Mouse (Mus musculus) ES-CJ7 (cell line): Measurements from ENCODE around the gene Tshz2.
"Not testable (repeated sequence)": the region's sequence is repeated elsewhere in the genome, so short reads cannot be mapped to it uniquely, and the experiment has no call there.

Experiments
- DNase-seq: peaks from one replicate; pipeline ENCODE4 v3.0.0; 2011; ENCODE audit warnings: low read depth, low spot score

The Tshz2 gene

DNA sequence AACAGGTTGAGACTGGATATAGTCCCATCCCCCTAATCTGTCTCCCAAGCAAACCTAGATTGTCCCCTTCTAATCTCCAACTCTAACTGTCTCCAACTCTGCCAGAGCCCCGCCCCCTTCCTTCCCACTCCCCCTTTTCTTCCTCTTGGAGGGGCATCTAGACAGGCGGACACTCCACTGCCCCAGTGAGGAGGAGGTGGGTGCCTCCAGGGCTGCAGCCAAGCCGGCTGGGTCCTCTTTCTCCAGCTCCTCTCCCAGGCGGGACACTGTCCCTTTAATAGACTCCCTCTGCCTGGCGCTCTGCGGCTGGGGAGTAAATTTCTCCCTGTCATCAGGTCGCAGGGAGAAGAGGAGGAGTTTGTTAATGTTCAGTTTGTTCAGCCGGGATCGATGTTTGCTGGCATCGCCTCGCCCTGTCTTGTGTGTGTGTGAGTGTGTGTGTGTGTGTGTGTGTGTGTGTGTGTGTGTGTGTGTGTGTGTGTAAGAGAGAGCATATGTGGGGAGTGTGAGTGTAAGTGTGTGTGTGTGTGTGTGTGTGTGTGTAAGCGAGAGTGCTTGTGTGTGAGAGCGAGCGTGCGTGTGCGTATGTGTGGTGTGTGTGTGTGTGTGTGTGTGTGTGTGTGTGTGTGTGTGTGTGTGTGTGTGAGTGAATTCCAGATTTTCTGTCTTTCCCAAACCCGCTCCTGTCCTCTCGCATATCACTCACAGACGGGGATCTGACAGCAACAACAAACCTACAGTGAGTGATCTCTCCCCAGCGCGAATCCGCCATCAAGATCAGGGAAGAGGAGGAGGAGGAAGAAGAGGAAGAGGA is at the start of gene Tshz2:
TSS of gene Tshz2 (plus strand) at position 676 of the 814 bp plus-strand sequence.
- peak; percentile 18 for DNase-seq

DNA sequence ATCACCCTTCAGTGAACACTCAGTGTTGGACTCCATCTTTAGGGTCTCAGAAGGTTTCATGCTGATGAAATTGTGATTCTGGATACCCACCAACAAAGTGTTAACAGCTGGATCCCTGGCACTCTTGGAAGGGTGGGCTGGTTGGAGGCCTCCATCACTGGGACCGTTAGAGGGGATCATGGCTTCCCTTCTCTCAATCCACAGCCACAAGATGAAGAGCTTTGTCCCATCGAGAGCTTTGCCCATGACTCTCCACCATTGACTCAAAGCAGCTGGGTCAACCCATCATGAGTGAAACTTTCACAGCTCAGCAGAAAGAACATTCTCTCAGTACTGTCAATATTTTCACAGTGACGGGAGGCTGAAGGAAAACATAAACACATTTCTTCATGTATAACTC is 49.3 kb upstream of the Tshz2 start:
- no peak for DNase-seq

DNA sequence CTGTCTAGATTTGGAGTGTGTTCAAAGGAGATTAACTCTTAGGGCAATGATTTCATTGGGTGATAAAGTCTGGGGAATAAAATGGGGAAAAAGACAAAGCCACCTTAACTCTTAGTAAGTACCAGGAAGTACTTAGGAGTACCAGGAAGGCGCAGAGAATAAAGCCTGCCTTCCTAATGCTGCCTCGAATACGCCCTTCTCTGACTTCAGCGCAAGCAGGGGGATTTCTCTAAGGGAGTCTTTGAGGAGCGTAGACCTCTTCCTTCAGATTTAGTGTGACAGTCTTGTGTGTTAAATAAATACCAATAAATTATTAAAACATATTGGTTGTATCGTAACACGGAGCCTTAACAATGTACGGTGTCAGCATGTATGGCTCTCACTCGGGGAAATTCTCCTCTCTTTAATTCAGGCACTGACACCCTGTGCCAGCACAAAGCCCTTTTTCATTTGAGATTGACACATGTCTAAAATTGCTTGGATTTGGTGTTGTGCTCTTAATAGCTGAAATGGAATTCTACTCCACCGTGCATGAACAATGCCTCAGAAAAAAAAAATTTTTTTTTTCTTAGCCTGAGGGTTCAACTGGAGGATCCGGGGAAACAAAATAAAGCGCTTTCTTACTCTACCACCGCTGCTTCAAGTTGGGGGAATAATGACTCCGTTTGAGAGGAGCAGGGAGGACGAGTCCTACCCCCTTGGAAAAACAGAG is 47.9 kb upstream of the Tshz2 start:
- DNase-seq: no peak

DNA sequence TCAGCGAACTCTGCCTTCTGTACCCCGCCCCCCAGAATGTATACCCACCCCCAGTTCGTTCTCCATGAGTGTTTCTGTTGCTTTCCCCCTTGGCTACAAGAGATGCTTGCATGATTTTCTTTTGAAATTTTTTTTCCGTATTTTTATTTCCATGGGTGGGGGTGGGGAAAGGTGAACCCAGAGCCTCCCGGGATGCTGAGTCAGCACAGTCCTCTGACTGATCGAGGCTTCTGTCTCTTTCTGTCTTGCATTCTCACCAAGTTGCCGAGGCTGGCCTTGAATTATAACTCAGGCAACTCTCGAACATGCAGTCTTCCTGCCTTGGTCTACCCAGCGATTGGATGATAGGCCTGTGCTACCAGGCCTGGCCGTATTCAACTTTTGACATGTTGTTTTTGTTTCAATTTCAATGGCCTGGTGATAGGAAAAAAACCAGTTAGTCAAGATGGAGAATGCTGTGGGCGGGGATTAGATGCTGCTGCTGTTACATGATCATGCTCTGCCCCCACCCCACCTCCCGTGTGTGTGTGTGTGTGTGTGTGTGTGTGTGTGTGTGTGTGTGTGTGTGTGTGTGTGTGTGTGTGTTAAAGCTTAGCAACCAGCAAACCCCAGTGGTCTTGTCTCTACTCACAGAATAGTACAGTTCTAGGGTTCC is 47.1 kb upstream of the Tshz2 start:
- no peak for DNase-seq

DNA sequence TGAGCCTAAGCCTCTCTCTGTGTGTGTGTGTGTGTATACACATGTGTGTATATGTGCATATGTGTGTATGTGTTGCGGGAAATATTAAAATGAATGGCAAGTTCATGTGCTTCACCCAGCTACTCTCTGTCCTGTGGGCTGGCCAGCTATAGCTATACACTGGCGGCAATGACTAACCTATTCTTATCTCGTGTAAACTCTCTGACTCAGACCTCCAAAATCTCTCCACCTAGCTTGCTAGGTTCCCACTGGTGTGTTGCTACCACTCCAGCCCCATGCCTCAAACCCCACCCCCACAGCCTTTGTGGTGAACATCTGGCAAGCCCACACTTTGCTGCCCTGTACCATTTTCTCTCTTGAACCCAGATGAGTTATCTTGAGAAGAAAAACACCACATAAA is 46.1 kb upstream of the Tshz2 start:
- DNase-seq: no peak

DNA sequence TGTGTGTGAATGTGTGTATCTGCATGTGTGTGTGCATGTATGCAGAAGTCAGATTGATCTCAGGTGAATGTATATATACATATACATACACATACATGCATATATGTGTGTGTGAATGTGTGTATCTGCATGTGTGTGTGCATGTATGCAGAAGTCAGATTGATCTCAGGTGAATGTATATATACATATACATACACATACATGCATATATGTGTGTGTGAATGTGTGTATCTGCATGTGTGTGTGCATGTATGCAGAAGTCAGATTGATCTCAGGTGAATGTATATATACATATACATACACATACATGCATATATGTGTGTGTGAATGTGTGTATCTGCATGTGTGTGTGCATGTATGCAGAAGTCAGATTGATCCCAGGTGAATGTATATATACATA is 45.2 kb upstream of the Tshz2 start, which contains the start of gene Gm11011:
TSS of gene Gm11011 (minus strand) at position 101 of the 400 bp plus-strand sequence.
- not testable (repeated sequence) for DNase-seq

DNA sequence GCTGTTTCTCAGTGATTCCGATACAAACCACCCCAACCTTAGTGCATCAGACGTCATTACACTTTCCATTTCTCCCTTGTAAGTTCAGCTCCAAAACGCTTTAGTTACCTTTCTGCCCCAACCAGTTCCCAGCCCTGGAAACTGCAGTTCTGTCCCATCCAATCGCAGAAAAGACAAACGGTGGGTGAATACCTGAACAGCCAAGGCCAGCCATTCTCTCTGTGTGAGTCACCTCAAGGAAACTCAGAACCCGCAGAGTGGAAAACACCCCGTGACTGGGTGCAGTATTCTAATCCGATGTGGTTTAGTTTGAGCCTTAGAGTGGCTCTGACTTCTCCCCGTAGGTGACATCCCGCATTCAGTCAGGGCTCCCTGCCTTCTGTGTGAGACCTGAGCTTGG is 43.1 kb upstream of the Tshz2 start:
- DNase-seq: no peak

DNA sequence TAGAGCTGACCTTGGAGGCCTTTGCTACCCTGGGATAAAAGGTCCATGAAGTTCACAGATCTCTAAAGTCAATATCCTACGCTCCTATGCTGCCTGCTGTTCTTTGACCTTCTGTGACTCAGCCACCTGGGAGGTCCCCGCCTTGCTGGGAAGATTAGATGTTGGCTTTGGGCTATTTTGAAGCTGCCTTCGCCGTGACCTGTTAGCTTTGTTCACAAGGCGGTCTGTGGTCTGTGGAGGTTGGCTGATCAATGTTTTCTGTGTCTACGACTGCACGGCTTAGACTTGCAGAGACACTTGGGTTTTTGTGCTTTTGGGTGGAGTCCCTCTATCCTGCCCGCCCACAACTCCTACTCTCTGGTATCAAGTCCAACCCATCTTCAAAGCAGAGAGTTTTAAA is 42.4 kb upstream of the Tshz2 start:
- peak; percentile 11 for DNase-seq

DNA sequence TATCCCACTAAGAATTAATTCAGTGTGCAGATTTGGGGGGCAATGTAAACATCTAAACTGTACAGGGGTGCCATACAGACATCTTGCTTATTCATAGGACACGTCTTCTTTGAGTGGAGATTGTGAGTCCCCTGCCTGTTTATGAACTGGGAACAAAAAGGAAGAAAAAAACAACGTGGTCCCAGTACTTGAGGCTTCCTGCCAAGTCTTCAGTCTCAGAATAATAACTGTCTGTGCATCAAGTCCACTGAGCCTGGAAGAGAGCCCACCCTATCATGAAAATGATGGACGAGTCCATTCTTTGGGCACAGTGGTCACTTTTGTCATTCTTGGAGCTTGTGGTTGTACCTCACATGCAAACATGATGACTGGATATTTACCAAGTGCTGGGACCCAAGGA is 39.1 kb upstream of the Tshz2 start:
- DNase-seq: no peak

DNA sequence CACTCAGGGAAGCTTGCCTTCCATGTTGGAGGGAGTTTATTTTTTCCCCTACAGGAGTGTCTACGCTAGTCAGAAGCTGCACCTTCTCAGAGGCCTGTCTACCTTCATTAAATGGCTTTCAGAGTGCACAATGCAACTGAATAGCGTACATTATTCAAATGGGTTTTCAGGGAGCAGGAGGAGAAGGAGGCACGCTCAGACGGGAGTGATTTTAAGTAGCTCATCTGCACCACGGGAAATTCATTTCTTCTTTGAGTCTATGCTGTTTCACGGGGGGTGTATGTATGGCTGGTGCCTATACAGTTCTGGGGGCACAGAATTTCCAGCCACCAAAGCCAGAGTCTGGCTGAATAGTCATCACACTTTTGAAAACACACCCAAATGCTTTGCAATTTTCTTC is 35.5 kb upstream of the Tshz2 start:
- DNase-seq: peak; percentile 15

DNA sequence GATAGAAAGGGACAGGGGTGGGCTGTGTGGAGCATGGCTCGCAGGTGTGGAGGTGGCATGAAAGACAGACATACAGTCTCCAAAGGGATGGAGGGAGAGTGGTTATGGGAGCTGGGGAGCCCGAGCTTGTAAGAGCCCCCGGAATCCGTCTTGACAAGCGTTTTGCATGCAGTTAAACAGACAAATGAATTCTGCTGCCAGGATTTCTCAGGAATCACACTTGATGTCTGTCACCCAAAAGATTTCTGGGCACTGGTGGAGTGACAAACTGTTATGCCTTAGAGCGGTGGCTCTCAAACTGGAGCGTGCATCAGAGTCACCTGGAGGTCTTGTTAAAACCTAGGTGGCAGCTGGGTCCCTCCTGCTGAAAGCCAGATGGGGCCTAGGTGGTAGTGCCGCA is 34.8 kb upstream of the Tshz2 start:
- no peak for DNase-seq

DNA sequence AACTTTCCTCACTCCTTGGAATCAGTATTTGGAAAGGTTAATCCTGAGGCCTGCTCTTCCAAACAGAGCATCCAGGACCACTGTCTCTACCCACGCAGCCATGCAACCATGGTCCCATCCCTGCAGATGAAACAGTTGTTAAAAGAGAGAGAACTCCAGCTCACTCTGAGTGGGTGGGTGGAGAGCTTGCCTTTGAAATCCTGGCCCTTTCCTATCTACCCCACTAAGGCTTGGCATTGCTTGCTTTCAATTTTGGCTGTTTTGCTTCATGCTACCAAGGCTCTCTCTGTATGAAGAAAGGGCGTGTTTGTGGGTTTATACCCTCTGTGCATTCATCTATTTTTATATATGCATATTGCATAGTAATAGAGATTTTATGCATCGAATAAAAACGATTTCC is 33.2 kb upstream of the Tshz2 start:
- DNase-seq: no peak

DNA sequence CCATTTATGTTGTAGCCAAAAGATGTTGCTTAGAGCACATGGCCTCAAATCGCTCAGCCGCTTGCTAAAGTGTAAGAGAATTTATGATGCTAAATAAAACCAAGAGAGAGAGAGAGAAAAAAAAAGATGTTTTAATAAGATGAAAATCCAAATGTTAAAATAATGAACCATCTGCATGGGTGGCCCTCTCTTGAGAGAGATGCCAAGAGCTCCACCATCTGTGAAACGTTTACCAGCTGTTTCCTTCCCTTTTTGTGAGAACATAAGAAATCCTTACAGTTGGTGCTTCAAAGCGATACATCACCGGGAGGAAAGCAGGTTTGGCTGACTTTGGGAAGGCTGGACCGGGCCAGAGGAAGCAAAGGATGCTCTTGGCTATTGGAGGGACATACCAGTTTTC is 32.6 kb upstream of the Tshz2 start:
- no peak for DNase-seq

DNA sequence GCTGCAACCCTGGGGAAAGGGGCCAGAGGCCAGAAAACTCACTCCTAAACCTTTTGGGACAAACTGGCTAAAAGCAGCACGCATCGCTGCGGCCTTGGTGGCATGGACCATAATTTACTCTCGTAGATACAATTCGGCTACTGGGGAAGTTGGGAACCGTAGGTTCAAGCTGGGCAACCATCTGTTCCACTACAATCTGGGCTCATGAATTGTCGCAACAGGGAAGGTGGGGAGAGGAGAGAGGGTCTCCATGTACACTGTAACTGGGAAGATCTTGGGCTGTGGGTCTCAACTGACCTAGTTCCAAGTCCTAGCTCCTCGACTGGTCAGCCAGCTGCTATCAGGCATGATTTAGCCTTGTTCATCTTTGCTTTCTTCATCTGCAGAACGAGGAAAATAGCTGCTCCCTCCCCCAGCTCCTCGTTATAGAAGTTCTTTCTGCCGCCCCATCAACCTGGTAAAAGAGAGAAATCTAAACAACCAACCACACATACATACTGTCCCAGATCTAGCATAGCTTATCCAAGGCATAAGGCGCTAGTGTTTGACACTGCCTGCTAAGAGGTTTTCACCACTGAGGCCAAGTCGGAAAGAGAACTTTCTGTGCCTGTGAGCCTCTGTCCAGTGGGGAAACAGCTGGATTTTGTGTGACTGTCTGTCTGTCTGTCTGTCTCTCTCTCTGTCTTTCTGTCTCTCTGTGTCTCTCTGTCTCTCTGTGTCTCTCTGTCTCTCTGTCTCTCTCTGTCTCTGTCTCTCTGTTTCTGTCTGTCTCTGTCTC is 25.7 kb upstream of the Tshz2 start:
- DNase-seq: no peak

DNA sequence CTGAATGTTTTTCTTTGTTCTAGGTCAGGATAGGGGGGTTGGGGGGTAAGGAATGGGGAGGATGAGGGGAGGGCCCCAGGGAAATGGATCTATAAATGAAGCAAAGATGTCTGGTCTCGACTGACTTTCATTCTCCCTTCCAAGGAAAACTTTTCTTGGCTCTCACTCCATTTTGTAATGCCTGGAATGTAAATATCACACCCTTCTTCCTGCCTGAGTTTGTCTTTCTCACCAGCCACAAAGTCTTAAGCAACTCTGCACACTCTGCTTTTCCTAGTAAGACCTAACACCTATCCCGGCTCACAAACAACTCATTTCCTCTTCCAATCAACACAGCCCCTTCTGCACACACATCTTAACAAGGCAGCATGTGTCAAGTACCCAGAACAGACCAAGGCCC is 25.0 kb upstream of the Tshz2 start:
- no peak for DNase-seq

DNA sequence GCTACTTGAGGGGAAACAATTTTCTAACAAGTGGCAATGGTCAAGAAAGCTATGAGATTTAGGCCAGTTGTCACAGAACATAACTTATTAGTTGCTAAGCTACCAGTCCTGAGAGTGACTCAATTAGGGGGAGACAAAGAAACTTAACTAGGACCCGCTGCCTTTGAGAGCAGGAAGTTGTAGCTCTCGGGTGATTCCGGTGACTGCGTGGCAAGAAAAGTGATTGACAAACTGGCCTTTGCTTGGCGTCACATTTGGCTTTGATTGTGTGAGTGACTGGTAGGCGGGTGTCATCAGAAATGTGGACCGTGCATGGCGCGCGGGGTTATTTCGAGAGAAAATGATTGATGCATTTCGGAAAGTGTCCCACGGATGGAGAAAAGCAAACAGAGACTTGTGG is 22.9 kb upstream of the Tshz2 start:
- DNase-seq: no peak

DNA sequence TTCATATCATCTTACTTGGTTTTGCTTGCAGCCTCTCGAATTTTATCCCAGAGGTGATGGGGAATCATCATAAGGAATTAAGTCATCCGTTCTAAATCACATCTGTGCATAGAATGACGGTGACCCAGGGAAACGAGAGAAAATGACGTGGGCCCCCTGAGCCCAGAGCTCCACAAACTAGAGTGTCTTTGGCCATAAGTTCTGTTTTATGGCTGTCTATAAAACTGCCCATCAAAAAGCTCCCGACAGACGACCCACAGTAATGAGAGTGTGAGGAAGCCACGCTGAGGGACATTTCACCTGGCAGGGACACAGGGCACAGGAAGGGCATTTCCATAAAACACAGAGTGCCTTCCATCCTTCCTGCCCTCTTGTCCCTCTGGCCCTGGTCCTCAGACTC is 21.9 kb upstream of the Tshz2 start:
- no peak for DNase-seq

DNA sequence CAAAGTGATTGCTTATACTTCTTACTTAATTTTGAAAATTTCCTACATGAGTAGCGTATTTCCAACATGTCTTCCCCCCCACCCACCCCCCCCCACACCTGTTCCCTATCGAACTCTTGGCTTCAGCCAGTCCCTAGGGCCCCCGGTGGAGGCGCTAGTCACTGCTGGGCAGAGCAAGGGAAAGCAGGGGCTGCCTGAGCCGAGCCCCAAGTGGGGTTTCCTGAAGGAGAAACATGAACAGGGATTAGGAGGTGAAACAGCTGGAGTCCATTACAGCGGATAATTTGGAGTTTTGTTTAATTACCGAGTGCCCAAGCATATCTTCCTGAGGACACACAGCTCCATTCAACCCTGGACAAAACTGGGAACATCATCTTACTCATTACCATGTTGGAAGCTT is 21.3 kb upstream of the Tshz2 start:
- no peak for DNase-seq

DNA sequence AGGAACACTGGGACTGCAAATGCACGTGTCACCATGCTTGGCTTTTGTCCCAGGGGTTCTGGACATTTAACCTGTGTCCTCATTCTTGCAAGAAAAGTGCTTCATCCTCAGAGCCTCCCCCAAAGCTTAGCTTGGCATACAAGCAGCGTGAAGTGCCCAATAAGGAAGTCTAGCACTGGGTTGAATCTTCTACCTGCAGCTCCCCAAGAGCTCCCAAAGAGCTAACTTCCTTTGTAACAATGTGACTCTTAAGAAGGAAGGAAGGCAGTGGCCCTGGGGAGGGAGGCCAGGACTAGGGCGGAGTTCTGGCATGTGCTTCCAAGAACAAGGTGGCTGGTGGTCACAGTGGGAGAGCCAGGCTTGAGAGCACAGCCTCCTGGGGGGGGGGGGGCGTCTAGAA is 18.1 kb upstream of the Tshz2 start:
- DNase-seq: no peak

DNA sequence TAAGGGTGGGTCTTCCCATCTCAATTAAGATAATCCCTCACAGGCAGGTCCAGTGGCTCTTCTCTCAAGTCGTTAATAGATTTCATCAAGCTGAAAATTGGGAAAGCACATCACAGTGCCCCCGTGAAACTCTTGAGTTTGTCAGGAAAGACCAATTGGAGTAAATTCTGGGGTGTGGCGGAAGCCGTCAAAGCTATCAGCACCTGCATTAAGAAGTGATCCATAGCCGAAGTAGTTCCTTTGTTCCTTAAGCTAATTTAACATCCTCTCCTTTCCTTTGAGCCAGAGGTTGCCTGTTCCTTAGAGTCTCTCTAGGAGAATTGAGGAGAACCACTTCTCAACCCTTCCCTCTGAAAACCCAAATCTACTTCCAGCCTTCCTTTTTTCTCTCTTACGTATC is 16.8 kb upstream of the Tshz2 start:
- DNase-seq: peak; percentile 53

DNA sequence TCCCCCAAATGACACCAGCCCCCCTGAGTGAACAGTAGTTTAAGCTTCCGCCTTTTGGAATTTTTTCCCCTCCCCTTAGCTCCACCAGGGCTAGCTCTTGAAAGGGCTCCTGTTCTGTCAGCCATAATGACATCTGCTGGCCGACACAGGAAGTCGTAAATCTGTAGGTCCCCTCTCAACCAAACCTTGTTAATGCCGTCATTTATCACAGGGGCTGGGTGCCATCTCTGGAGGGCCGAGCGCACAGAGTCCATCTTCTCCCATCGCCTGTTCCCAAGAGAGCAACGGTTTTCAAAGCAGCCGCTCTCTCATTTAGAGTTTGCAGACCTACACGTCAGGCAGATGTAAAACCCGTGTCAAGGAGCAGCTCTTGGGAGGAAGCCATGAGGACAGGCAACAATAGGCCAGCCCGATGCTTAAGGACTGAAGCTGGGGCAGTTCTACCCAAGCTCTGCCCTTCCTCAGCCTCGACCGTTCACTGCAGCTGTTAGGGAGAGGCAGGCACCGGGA is 11.6 kb upstream of the Tshz2 start:
- peak; percentile 45 for DNase-seq

DNA sequence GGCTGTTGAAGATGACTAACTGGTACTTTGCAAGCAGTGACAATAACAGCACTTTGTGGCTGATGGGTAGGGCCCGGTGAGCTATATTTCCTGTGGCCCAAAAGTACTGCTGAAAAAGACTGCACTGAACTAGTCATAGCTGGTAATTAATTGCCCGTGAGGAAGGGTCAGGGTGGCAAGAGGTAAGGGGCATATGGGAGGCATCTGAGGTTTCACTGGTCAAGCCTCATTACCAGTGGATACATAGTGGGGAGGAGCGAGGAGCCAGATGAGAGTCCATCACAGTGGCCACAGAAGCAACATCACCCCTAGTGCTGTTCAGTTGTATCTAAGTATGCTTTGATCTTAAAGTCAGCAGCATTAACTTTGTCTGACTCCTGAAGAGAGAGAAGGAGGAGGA is 2.7 kb upstream of the Tshz2 start:
- no peak for DNase-seq
